Mouse (Mus musculus) heart, embryonic 13.5 days (tissue): ENCODE results near the gene Nyx. TPM values are rescaled to one million over a fixed set of nuclear protein-coding genes. Genes with fewer than 3 reads are reported as not detected.

Experiments
- ATAC-seq: fragments of 200-750 bp; cut with Nextera tagmentation; 2 replicates; pipeline ENCODE4 v1.8.0; 2017; ENCODE audit warnings: moderate TSS enrichment; ENCODE audit not compliant: insufficient number of reproducible peaks, low FRiP score, low TSS enrichment; ENCODE audit errors: extremely low read depth
- H3K27ac ChIP-seq: fragments of 300-500 bp; sonication (generic); replicated peaks from 2 replicates; pipeline ENCODE4 v1.5.1; 2015; ENCODE audit warnings: moderate library complexity, mild to moderate bottlenecking, inconsistent platforms
- H3K27me3 ChIP-seq: fragments of 300-500 bp; sonication (generic); replicated peaks from 2 replicates; pipeline ENCODE4 v1.6.1; 2015; ENCODE audit warnings: mild to moderate bottlenecking, inconsistent platforms
- H3K36me3 ChIP-seq: fragments of 300-500 bp; sonication (generic); 2 replicates; pipeline ENCODE4 v1.6.1; 2015; ENCODE audit warnings: mild to moderate bottlenecking, inconsistent platforms
- H3K4me1 ChIP-seq: fragments of 300-500 bp; sonication (generic); 2 replicates; pipeline ENCODE4 v1.6.1; 2015; ENCODE audit warnings: inconsistent platforms
- H3K4me2 ChIP-seq: fragments of 300-500 bp; sonication (generic); 2 replicates; pipeline ENCODE4 v1.6.1; 2015; ENCODE audit warnings: inconsistent platforms, mild to moderate bottlenecking, moderate library complexity
- H3K4me3 ChIP-seq: fragments of 300-500 bp; sonication (generic); 2 replicates; pipeline ENCODE4 v1.5.1; 2015; ENCODE audit warnings: moderate library complexity, mild to moderate bottlenecking, inconsistent platforms
- H3K9ac ChIP-seq: fragments of 300-500 bp; sonication (generic); 2 replicates; pipeline ENCODE4 v1.6.1; 2015; ENCODE audit warnings: inconsistent platforms, mild to moderate bottlenecking, moderate library complexity
- H3K9me3 ChIP-seq: fragments of 300-500 bp; sonication (generic); 2 replicates; pipeline ENCODE4 v1.6.1; 2016; ENCODE audit warnings: inconsistent platforms
- WGBS: fragments of 180-500 bp; shearing (Covaris S2); methylation state at CpG from one replicate; pipeline ENCODE4 v1.1.7; 2015; ENCODE audit warnings: mixed read lengths; 5-methylcytosine and 5-hydroxymethylcytosine counted together
- polyA plus RNA-seq: library from polyadenylated mRNA; unstranded; fragments of >200 nt; fragmentation: Nextera tagmentation; extraction: Ambion mirVana; gene quantifications from 2 replicates; pipeline ENCODE4 v1.2.1, GENCODE M21; 2015

Nyx gene
- polyA plus RNA-seq, 1 experiment from 2014 or later = 0.04 TPM

DNA sequence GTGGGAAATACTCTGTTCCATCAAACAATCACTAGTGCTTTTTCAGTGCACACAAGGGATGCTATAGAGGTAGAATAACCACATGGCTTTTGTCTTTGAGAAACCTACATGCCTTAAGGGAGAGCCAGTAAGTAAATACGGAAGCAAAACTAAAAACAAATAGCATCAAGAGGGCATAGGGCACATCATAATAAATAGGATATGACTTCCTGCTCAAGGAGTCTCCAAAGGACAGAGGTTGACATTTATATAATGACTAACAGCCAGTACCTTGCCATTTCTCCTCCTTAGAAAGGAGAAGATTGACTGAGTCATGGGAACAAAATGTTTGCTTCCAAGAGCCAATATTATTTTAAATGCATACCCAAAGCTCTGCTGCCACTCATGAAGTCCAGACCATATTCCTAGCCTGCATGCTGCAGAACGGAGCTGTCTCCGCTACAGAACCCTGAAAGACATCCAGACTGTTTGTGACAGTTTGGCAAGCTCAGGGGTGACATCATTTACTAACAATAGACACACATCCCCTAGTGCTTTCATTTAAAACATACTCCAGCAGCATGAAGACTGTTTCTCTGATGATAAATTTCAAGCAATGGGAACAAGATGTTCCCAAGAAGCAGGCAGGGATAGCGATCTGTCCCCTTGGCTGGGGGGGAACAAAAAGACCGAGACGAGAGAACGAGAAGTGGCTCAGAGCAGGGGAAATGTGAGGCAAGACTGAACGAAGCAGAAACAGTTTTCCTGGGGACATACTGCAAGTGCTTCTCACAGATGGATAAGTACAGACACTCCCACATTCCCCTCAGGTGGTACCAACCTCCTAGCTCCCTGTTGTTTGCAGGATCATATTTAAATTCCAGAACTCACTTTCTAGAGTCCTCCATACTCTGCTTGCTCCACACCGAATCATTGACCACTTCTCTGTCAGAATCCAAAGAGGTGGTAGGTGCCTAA, 3.5 kb downstream of the Nyx start:
- peak overlapping the region; percentile 58 for H3K4me2 ChIP-seq

DNA sequence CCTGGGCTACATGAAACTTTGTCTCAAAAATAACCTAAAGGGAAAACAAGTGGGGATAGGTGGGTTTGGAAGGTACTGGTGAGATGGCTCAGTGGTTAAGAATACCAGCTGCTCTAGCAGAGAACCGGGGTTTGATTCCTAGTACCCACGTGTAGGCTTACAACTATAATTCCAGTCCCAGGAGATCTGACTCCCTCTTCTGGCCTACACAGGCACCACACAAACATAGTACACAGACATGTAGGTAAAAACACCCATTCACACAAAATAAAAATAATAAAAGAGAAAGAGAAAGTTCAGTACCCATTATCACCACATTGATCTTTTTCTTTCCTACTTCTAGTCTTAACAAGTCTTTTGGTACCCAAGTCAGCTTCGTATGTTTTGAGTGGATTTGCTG, 6.0 kb downstream of the Nyx start:
- Histone ChIP-seq H3K9me3 (no peaks in the 10 kb centered on the region), H3K4me1 (0 out of 2 replicates have a peak, but pooled peaks cover 5% of the 10 kb centered on the region), H3K4me2 (no peak overlapping the region), H3K27ac (no peak overlapping the region), H3K4me3 (no peak overlapping the region), H3K27me3 (peaks cover 44% of the 10 kb centered on the region), H3K9ac (no peak overlapping the region), H3K36me3 (no peaks in the 10 kb centered on the region)
- WGBS = 78% methylated on average over 3 of the region's 3 CpGs
- ATAC-seq = no peak

More for the DNA sequence above, 3.5 kb downstream of the Nyx start:
- 37% methylated on average over 9 of the region's 9 CpGs for WGBS
- peak overlapping the region; percentile 78 for H3K27ac ChIP-seq
- peaks cover 30% of the 10 kb centered on the region for H3K27me3 ChIP-seq
- peak overlapping the region; percentile 26 for H3K4me3 ChIP-seq
- H3K4me1 ChIP-seq = 0 out of 2 replicates have a peak, but pooled peaks cover 5% of the 10 kb centered on the region
- ATAC-seq = no peak
- no peaks in the 10 kb centered on the region for H3K9me3 ChIP-seq
- peak overlapping the region; percentile 67; the same call in 1 of the 2 replicates for H3K9ac ChIP-seq
- no peaks in the 10 kb centered on the region for H3K36me3 ChIP-seq

DNA sequence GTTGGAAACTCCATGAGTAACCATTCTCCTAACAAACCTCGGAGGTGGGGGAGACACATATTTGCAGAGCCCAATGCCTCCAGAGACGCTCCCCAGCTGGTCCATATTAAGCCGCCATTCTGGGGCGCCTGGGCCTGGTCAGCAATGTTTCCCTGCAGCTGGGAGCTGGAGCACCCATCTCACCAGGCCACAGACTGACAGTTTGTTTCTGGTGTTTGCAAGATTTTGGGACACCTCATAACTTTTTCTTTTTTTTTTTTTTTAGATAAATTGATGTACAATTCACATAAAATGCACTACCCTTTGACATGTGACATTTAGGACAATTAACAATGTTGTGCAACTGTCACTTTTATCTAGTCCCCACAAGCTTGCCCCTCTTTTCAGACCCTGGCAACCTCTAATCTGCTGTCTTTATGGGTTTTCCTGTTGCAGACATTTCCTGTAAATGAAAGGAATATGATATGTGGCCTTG, 6.9 kb downstream of the Nyx start:
- no peak for ATAC-seq
- Histone ChIP-seq H3K9me3 (no peaks in the 10 kb centered on the region), H3K36me3 (no peaks in the 10 kb centered on the region), H3K9ac (no peak overlapping the region), H3K4me3 (no peak overlapping the region), H3K4me1 (0 out of 2 replicates have a peak, but pooled peaks cover 5% of the 10 kb centered on the region), H3K4me2 (no peak overlapping the region), H3K27me3 (peaks cover 44% of the 10 kb centered on the region), H3K27ac (no peak overlapping the region)
- WGBS = 78% methylated on average over 4 of the region's 4 CpGs

DNA sequence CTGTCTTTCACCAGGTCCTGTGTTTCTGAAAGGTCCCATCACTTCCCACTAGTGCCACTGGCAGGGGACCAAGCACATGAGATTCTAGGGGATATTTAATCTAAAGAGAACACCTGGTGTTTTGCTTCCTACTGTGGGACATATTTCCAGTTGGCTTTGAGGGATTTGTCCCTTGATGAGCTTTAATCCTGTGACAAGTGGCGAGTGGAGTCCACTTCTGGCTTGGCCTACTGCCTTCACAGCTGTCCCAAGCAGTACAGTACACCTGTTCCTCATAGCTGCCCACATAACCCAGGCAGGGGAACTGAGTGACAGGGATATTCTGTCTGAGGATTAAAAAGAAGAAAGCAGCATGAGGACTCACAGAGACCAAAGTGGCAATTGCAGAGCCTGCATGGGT, 9.5 kb downstream of the Nyx start:
- WGBS = 59% methylated on average over 1 of the region's 1 CpGs
- Histone ChIP-seq H3K4me2 (no peak overlapping the region), H3K9ac (no peak overlapping the region), H3K9me3 (no peaks in the 10 kb centered on the region), H3K27ac (no peak overlapping the region), H3K27me3 (peaks cover 57% of the 10 kb centered on the region), H3K36me3 (no peaks in the 10 kb centered on the region), H3K4me3 (no peak overlapping the region), H3K4me1 (no peaks in the 10 kb centered on the region)
- no peak for ATAC-seq

DNA sequence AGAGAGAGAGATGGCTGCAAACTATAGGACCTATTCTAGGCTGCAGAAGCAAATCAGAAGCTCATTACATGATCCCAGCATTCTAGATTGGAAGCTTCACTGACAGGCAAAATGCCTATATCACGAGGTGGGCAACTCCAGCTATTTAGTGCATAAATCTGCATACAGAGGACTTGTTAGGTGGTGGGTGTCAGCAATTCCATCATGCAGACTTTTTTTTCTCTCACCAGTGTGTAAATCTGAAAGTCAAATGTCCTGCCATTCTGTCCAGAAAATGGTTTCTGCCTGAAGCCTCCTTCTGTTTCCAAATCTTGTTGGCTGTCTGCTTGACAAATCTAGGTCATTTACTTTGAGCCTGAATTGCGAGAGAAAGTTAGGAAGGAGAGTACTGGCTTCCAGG, 11.7 kb downstream of the Nyx start:
- Histone ChIP-seq H3K4me2 (no peak overlapping the region), H3K9ac (no peak overlapping the region), H3K4me3 (no peak overlapping the region), H3K36me3 (no peaks in the 10 kb centered on the region), H3K4me1 (no peaks in the 10 kb centered on the region), H3K9me3 (no peaks in the 10 kb centered on the region), H3K27me3 (peaks cover 42% of the 10 kb centered on the region), H3K27ac (no peak overlapping the region)
- no peak for ATAC-seq
- 69% methylated on average over 2 of the region's 2 CpGs for WGBS

DNA sequence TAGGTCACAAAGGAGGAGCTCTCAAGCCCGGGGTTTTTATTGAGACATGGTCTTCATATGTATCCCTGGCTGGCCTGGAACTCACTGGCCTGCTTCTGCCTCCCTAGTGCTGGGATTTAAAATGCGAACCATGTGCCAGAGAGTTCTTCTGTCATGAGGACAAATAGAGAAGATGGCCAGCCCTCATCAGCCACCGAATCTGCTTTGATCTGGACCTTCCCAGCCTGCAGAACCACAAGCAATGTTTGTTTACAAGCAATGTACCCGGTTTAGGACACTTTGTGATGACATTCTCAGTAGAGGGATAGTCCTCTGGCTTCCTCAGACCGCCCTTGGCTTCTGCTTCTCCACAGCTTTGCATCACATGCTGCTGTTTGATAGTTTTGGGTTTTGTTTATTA, 12.4 kb downstream of the Nyx start:
- no peak overlapping the region for H3K4me3 ChIP-seq
- no peak for ATAC-seq
- no peaks in the 10 kb centered on the region for H3K9me3 ChIP-seq
- no peak overlapping the region for H3K9ac ChIP-seq
- no peak overlapping the region for H3K27ac ChIP-seq
- 61% methylated on average over 5 of the region's 5 CpGs for WGBS
- peaks cover 45% of the 10 kb centered on the region for H3K27me3 ChIP-seq
- no peaks in the 10 kb centered on the region for H3K4me1 ChIP-seq
- H3K4me2 ChIP-seq = no peak overlapping the region
- no peaks in the 10 kb centered on the region for H3K36me3 ChIP-seq

DNA sequence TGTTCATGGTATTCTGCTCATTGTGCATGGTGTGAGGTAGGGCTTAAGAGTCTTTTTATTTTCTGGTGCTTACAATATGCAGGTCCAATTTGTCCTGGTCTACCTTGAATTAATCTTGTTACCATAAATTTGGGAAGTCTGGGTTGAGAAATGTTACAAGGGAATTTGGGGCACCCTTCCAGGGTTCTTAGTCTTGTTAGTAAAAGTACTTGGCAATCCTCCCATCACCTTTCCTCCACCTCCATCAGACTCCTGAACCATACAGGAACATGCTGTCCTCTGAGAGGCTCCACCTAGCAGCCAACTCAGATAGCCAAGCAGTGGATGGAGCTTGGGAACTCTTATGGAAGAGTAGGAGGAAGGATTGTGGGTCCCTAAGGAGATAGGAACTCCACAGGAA, 13.7 kb downstream of the Nyx start:
- no peak for ATAC-seq
- Histone ChIP-seq H3K36me3 (no peaks in the 10 kb centered on the region), H3K27ac (no peak overlapping the region), H3K9ac (no peak overlapping the region), H3K4me1 (no peaks in the 10 kb centered on the region), H3K9me3 (no peaks in the 10 kb centered on the region), H3K4me2 (no peak overlapping the region), H3K4me3 (no peak overlapping the region), H3K27me3 (peaks cover 38% of the 10 kb centered on the region)

DNA sequence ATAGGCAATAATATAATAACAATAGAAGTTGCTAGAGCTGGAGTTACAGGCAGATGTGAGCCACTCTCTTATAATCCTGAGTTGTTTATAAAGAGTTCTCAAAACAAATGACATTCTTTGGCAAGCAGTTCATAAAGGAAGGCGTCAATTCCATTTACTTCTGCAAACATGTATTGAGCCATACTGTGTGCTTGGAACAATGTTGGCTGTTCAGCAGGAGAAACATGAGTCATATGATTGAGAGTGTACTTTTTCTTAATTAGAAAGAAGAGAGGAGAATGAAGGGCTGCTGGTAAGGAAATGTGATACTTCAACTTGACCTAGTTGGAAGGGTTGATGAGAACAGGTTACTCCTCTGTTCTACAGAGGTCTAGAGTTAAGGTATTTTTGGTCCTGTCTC, 16.7 kb downstream of the Nyx start:
- ATAC-seq = no peak

DNA sequence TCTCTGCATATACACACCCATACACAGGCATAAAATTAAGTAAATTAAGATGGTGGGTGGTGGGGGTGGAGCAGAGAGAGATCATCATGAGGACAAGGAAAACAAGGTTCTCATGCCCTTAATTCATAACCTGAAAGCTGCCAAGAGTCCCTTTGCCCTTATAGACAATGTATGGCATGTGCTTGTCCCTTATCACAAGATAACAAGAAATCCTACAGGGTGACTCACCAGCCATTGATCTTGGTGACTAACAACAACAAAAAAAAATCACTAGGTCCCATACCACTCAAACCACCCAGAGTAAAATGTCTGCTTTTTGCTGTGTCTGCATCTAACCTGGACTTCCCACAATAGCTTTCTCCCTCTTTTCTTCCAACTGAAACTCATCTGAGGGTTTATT, 18.5 kb downstream of the Nyx start:
- no peak overlapping the region for H3K4me2 ChIP-seq
- ATAC-seq = no peak

More for the DNA sequence above, 16.7 kb downstream of the Nyx start:
- Histone ChIP-seq H3K36me3 (no peaks in the 10 kb centered on the region), H3K9ac (no peak overlapping the region), H3K4me3 (no peak overlapping the region), H3K27ac (no peak overlapping the region), H3K9me3 (peaks cover 8% of the 10 kb centered on the region; the same call in 1 of the 2 replicates), H3K4me1 (no peaks in the 10 kb centered on the region), H3K4me2 (no peak overlapping the region), H3K27me3 (peaks cover 47% of the 10 kb centered on the region)
- 64% methylated on average over 1 of the region's 1 CpGs for WGBS

DNA sequence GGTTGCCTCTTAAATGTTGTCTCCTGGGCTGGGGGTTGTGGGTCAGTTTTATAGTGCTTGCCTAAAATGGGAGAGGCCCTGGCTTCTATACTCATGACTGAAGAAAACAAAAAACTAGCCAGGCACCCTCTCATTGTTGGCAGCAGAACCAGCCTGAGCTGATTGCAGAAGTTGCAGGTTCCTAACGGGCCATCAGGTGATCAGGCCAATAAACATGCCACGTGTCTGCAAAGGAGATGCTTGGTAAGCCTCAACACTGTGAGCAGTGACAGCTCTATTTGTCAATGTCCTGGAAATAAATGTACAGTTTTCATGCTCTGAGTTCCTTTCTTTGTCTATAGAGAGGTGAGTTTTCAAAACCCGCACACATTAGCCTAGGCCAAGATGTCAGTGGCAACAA, 23.1 kb downstream of the Nyx start:
- Histone ChIP-seq H3K36me3 (no peaks in the 10 kb centered on the region), H3K9ac (no peak overlapping the region), H3K27ac (no peak overlapping the region), H3K9me3 (peaks cover 12% of the 10 kb centered on the region; the same call in 1 of the 2 replicates), H3K4me3 (no peak overlapping the region), H3K27me3 (peaks cover 45% of the 10 kb centered on the region), H3K4me2 (no peak overlapping the region), H3K4me1 (no peaks in the 10 kb centered on the region)
- 80% methylated on average over 3 of the region's 3 CpGs for WGBS
- ATAC-seq = no peak

More for the DNA sequence above, 18.5 kb downstream of the Nyx start:
- Histone ChIP-seq H3K9ac (no peak overlapping the region), H3K27ac (no peak overlapping the region), H3K36me3 (no peaks in the 10 kb centered on the region), H3K4me1 (no peaks in the 10 kb centered on the region), H3K9me3 (peaks cover 12% of the 10 kb centered on the region; the same call in 1 of the 2 replicates), H3K4me3 (no peak overlapping the region), H3K27me3 (peaks cover 46% of the 10 kb centered on the region)

DNA sequence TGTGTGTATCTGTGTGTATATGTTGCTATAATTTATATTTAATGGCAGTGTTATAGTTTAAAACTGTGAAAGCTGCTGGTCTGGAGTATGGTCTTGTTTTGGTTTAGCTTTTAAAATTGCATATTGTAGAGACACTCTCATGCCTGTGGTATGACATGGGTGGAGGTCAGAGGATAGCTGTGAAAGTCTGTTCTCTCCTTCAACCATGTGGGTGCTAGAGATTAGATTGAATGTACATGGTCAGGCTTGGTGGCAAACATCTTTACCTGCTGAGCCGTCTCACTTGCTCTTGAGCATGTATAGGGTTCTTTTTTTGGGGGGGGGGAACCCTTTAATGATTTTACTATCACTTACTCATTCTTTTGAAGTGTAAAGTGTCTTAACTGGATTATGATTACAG, 23.9 kb downstream of the Nyx start:
- ATAC-seq = no peak
- 47% methylated on average over 1 of the region's 1 CpGs for WGBS

More for the DNA sequence above, 23.9 kb downstream of the Nyx start:
- Histone ChIP-seq H3K27me3 (peaks cover 45% of the 10 kb centered on the region), H3K36me3 (no peaks in the 10 kb centered on the region), H3K4me1 (no peaks in the 10 kb centered on the region), H3K27ac (no peak overlapping the region), H3K9me3 (peaks cover 12% of the 10 kb centered on the region; the same call in 1 of the 2 replicates), H3K4me2 (no peak overlapping the region), H3K4me3 (no peak overlapping the region), H3K9ac (no peak overlapping the region)
